Mouse (Mus musculus) cerebellum, adult 11 months (tissue): ENCODE data around the gene Chd4.
"Not testable (repeated sequence)": the region's sequence is repeated elsewhere in the genome, so short reads cannot be mapped to it uniquely, and the experiment has no call there.

Experiments
- DNase-seq: peaks from one replicate; pipeline ENCODE4 v3.0.0; 2022

Chd4 gene

GRCm38 (mm10) chr6:125095391-125096278 is at the start of gene Chd4:
Gene Chd4, plus strand, starts transcription at chr6:125095981.
- DNase-seq: peak; percentile 97

- DNase-seq: peak; percentile 82
These were observed 49.1 kb upstream of the Chd4 start for GRCm38 (mm10) chr6:125046691-125047090.

GRCm38 (mm10) chr6:125049678-125050077 is 46.1 kb upstream of the Chd4 start, which contains the start of gene Acrbp:
Gene Acrbp, plus strand, starts transcription at chr6:125049689.
- no peak for DNase-seq

DNA sequence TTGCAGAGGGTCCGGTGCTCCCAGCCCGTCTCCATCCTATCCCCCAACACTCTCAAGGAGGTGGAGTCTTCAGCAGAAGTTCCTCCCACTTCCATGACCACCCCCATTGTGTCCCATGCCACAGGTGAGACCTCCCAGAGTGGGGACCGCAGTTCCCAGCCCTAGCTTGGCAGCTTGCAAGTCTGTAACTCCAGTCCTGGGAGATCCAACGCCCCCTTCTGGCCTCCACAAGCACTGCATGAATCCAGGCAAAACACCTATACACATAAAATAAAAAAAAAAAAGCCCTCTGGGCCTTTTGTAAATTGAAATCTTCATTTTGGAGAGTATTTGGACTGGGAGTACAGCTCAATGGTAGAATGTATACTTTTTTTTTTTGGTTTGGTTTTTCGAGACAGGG is 44.5 kb upstream of the Chd4 start:
- no peak for DNase-seq

DNA sequence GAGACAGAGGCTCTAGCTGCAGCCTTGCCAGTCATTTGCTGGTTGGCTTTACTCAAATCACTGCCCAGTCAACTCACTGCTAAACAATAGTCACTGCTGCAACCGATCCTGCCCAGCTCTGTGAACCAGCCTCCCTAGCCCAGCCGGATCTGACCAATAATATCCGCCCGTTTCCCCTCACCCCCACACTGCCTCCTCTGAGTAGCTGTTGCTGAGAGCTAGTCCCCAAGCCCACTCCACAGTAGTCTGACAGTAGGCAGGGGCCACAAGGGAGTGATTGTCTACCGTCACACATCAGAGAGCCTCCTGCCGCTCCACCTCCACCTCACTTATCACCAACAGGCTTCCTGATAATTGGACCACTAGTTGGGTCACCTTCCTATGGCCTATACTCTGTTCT is 34.3 kb upstream of the Chd4 start:
- DNase-seq: no peak

DNA sequence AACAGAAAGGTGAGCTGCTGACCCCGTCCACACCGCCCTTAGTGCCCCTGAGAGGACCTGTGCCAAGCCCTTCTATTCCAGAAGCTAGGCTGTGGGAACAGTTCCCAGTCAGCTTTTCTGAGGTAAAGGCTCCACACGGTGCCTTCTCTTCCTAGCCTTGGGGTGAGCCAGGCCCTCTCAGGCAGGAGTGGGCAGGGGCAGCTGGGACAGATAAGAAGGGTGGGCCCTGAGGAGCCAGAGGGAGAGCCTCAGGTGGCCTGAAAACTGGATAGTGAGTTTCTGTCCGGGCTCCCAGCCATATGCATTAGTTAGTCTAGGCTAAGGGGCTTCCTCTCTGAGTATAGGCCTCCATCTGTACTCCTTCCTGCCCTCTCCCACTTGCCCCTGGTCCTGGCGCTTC is 33.3 kb upstream of the Chd4 start:
- no peak for DNase-seq

- DNase-seq: no peak
These were observed 31.9 kb upstream of the Chd4 start for GRCm38 (mm10) chr6:125063906-125064305.

- not testable (repeated sequence) for DNase-seq
These were observed 30.6 kb upstream of the Chd4 start for GRCm38 (mm10) chr6:125065223-125065622.

- DNase-seq: no peak
These were observed 28.2 kb upstream of the Chd4 start, which contains the start of gene Lpar5 for GRCm38 (mm10) chr6:125067571-125067995. Gene Lpar5, plus strand, starts transcription at chr6:125067920.

- DNase-seq: no peak
These were observed 24.4 kb upstream of the Chd4 start for GRCm38 (mm10) chr6:125071170-125071895.

DNA sequence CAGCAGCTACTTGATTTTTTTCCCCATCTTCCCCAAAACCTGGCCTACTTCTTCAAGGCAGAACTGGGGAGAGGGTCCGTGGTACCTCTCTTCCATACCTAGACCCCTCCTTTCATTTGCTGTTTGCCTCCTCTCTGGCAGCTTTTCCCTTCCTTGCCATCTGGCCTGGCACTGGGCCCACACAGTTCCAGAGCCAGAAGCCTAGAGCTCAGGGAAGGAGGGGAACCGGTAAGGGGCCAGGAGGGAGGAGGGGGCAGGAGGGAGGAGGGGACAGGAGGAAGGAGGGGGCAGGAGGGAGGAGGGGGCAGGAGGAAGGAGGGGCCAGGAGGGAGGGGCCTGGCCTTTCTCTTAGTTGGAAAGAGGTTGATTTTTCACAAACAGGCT is 23.9 kb upstream of the Chd4 start:
- DNase-seq: peak; percentile 83

- DNase-seq: no peak
These were observed 22.0 kb upstream of the Chd4 start for GRCm38 (mm10) chr6:125073825-125074224.

GRCm38 (mm10) chr6:125081394-125081793 is 14.4 kb upstream of the Chd4 start:
- no peak for DNase-seq

DNA sequence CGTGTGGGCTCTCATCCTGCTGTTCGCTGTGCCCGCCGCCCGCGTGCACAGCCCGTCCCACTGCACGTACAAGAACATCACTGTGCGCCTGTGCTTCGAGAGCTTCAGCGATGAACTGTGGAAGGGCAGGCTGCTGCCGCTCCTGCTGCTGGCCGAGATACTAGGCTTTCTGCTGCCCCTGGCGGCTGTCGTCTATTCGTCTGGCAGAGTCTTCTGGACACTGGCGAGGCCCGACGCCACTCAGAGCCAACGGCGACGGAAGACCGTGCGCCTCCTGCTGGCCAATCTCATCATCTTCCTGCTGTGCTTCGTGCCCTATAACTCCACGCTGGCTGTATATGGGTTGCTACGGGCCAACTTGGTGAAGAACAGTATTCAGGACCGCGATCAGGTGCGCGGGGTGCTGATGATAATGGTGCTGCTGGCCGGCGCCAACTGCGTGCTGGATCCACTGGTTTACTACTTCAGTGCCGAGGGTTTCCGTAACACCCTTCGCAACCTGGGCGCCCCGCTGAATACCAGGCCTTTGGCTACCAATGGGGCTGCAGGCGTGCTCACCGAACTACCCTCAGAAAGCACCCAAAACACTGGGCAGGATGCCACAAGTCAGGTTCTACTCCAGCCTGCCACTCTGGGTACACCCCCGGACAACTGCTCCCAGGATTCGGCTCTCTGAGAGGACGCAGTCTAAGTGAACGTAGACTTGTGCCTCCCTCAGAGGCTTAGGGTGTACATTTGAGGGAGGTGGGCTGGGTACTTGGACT is 13.8 kb upstream of the Chd4 start:
- peak; percentile 83 for DNase-seq

DNA sequence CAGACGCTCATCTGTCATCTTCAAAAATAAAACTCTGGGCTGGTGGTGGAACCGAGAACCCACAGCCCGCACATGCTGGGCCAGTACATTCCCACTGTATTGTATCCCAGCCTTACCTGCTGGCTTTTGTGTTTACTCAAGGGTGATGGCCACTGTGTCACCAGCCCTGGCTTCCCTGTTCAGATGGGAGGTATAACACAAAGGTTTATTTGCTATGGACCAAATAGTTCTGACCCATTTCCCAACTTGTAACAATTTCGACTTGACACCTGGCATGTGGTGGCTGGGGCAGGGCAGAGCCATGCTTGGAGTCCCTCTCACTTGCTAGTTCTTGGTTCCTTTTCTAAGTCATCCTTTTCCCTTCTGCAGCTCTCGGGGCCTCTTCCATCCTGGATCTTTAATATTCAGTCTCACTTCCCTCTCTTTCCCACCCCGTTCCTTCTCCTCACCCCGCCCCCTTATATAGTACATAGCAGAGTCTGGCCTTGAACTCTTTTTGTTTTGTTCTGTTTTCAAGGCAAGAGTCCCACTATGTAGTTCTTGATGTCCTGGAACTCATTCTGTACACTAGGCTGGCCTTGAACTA is 12.9 kb upstream of the Chd4 start:
- DNase-seq: no peak

GRCm38 (mm10) chr6:125084424-125084823 is 11.4 kb upstream of the Chd4 start:
- DNase-seq: peak; percentile 61

DNA sequence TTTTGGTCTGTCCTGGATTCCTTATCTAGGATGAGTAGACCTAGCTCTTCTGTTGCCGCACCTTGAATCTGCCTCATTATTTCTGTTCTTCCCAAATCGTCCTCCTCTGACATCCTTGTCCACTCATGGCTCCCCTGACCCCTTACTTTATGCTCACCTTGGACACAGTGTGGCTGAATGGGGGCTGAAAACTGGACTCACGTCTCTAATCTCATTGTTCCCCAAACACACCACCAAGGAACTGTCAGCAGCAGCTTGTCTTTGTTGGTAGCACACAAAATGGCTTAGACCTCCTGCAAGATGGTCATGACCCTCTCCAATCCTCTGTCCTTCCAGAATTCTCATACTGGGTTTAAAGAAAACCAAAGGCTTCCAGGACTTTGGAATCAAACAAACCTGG is 7.8 kb upstream of the Chd4 start:
- no peak for DNase-seq

DNA sequence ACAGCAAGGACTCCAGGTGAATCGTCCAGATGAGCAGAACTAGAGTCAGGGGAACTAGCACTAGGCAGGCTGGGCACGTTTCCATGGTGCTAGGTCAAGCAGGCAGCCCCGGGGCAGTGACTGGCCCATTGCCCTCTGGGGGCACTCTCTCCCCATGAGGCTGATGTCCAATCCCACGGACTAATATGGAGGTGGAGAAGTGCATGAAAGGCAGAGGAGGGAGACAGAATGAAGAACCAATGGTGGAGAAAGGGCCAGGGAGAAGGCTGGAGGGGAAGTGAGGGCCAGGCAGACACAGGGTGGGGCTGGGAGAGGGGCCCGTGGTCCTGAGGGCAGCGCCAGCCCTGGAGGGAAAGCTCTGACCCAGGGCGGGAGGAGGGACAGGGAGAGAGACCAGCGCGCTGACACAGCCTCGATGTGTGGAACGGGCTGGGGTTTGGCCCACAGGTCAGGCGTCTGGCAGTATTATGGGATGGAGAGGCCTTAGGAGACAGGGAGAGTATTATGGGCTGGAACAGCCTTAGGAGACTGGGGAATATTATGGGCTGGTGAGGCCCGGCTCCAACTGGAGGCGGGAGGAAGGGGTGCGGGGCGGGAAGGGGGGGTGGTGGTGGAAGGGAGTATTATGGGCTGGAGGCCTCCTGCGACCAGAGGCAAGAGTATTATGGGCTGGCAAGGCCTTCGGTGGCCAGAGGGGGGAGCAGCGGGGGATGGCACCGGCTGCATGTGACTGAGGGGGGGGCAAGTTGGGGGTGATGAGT is 7.0 kb upstream of the Chd4 start:
- DNase-seq: peak; percentile 77

GRCm38 (mm10) chr6:125089521-125090321 is 6.1 kb upstream of the Chd4 start:
- DNase-seq: peak; percentile 76

DNA sequence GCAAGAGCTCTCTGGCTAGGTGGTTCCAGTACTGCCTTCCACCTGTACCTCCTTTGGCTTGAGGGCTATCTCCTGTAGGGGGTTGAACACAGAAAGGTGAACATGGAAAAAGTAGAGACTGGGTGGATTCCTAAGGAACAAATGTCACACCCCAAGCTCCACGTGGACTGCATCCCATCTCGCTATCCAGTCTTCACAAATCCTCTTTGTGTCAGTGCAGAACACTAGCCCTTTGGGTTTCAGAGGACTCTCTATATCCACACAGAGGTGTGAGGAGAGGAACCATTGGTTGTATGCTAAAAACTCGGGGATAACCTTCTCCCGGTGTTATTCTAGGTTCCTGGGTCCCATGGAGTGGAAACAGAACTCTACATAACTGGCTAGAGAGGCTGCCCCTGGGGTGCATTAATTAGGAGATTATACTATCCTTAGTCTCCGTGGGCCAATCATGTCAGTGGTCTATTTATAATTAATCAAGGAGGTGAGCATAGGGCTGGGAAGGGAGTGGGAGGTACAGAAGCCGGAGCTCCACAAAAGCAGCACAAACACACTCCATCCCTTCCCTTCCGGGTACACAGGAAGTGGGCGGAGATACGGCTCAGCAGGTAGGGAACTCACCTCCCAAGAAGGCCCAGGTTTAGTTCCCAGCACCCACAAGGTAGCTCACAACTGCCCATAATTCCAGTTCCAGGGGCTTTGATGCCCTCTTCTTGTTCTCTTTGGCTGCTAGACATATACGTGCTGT is 5.3 kb upstream of the Chd4 start:
- DNase-seq: no peak
